Comparison of ENCODE assay signal across 13 mouse cellular contexts in the genomic region with DNA sequence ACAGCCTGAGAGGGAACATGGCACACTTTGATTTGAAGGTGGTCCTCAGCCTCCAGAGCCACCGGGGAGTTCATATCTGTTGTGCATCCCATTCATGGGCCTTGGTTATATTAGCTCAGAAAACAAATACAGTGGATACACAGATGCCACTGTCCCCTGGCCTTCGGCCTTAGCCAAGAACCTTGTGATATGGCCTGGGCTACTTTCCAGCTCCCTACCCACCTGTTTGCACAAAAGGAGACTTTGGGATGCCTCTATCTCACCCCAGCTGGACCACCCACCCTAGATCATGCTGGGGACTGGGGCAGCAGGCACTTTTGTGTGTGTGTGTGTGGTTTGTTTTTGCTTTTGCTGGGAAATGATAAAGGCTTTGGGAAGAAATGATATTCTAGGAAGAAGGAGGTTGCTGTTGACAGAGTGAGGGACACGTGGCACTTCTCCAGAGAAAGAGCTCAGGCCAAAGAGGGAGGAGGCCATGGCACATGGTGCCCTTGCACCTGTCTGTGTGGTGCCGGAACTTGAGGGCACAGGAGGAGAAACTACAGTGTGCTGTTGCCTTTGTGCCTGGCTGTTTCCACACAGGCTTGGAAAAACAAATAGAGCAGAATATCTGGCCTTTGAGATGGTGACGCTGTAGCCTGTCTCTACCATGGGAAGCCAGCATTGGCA.
DNase-seq lines count a peak whose midpoint lies in the region; ATAC-seq and TF ChIP-seq lines count a peak whose summit lies in the region.
"Had no signal": no experiment of that assay in that cellular context is flagged by ENCODE, and none has a peak within 500 bp of the region (broad histone marks: within the 10 kb centered on the region; RNA-seq: fewer than 3 reads in every experiment).

No protein-coding gene starts in this region.

- H3K4me2 ChIP-seq in intestine, embryonic 15.5 days (replicated peaks): no peak overlapping the region
- no peak overlapping the region for H3K4me2 ChIP-seq in intestine, postnatal 0 days (replicated peaks; ENCODE audit: low read depth)
- H3K4me2 ChIP-seq: neural tube, embryonic 12.5 days had no signal

- H3K27me3 ChIP-seq in intestine, embryonic 15.5 days (replicated peaks): no peaks in the 10 kb centered on the region
- H3K27me3 ChIP-seq in intestine, postnatal 0 days (replicated peaks; ENCODE audit: control insufficient read depth, insufficient read depth, low read length): no peaks in the 10 kb centered on the region
- peaks cover 6% of the 10 kb centered on the region for H3K27me3 ChIP-seq in megakaryocyte, embryonic 14.5 days (replicated peaks)
- H3K27me3 ChIP-seq: neural tube, embryonic 12.5 days had no signal

- peak; percentile 51 for ATAC-seq in intestine, embryonic 15.5 days
- ATAC-seq in intestine, postnatal 0 days: no peak
- ATAC-seq in megakaryocyte, adult 5-6 weeks (ENCODE audit: poor library complexity, severe bottlenecking): no peak

- H3K4me3 ChIP-seq in intestine, embryonic 15.5 days (replicated peaks): no peak overlapping the region
- H3K4me3 ChIP-seq in intestine, postnatal 0 days (ENCODE audit: low read depth, low read length): no peak overlapping the region
- H3K4me3 ChIP-seq in megakaryocyte, embryonic 14.5 days (replicated peaks): peak overlapping the region; percentile 56
- H3K4me3 ChIP-seq: neural tube, embryonic 12.5 days had no signal

- no peaks in the 10 kb centered on the region for H3K4me1 ChIP-seq in intestine, embryonic 15.5 days (replicated peaks)
- no peaks in the 10 kb centered on the region for H3K4me1 ChIP-seq in intestine, postnatal 0 days (replicated peaks; ENCODE audit: control insufficient read depth, insufficient read depth, low read length)
- H3K4me1 ChIP-seq in megakaryocyte, embryonic 14.5 days: peaks cover 59% of the 10 kb centered on the region
- H3K4me1 ChIP-seq: neural tube, embryonic 12.5 days had no signal

- no peaks in the 10 kb centered on the region for H3K36me3 ChIP-seq in intestine, embryonic 15.5 days
- no peaks in the 10 kb centered on the region for H3K36me3 ChIP-seq in intestine, postnatal 0 days (ENCODE audit: control insufficient read depth, insufficient read depth)
- H3K36me3 ChIP-seq in megakaryocyte, embryonic 14.5 days (replicated peaks; ENCODE audit: low read length): no peaks in the 10 kb centered on the region
- H3K36me3 ChIP-seq: neural tube, embryonic 12.5 days had no signal

- H3K9ac ChIP-seq in intestine, embryonic 15.5 days: no peak overlapping the region
- H3K9ac ChIP-seq in intestine, postnatal 0 days (ENCODE audit: low read depth, low read length): no peak overlapping the region
- H3K9ac ChIP-seq: neural tube, embryonic 12.5 days had no signal

- WGBS in intestine, embryonic 15.5 days: 83% methylated on average over 5 of the region's 5 CpGs
- WGBS in intestine, postnatal 0 days: 72% methylated on average over 5 of the region's 5 CpGs

- no peak for TF ChIP-seq CTCF in intestine, postnatal 0 days (IDR thresholded peaks at IDR 0.05; ENCODE audit: low read depth)

- peak; percentile 57 for DNase-seq in adrenal gland, postnatal 10 days
- no peak for DNase-seq in adrenal gland, adult 8-10 months
- DNase-seq in spleen, adult 12 weeks (ENCODE audit: low spot score): no peak
- DNase-seq in gastrocnemius, adult 8-10 months (ENCODE audit: low spot score in 2 of 2): no peak
- DNase-seq: cerebellum, adult 8-10 months; midbrain, embryonic 14.5 days; spleen, adult 18-20 months; thymus, adult 18-20 months had no signal

- H3K9me3 ChIP-seq in intestine, embryonic 15.5 days: no peaks in the 10 kb centered on the region
- H3K9me3 ChIP-seq in intestine, postnatal 0 days (ENCODE audit: control insufficient read depth): no peaks in the 10 kb centered on the region
- H3K9me3 ChIP-seq in megakaryocyte, embryonic 14.5 days: no peaks in the 10 kb centered on the region
- H3K9me3 ChIP-seq: neural tube, embryonic 12.5 days had no signal

- no peak overlapping the region for H3K27ac ChIP-seq in intestine, embryonic 15.5 days
- H3K27ac ChIP-seq in intestine, postnatal 0 days (ENCODE audit: low read depth, low read length): no peak overlapping the region
- H3K27ac ChIP-seq: neural tube, embryonic 12.5 days had no signal
